Mouse (Mus musculus) 3T3-L1 (cell line): ENCODE data around the gene Dmc1.
A peak's percentile ranks its signal among the peaks of the same experiment; 100 is the strongest.

Experiments used
- DNase-seq: peaks from one replicate; pipeline ENCODE4 v3.0.0-alpha.2; 2015; ENCODE audit warnings: low read depth, low spot score

The Dmc1 gene

GRCm38 (mm10) chr15:79562417-79562816 lies 42.5 kb downstream of the Dmc1 start:
- no peak for DNase-seq

GRCm38 (mm10) chr15:79559649-79560048 lies 45.3 kb downstream of the Dmc1 start:
- DNase-seq, result no peak

GRCm38 (mm10) chr15:79552566-79552965 lies 52.3 kb downstream of the Dmc1 start:
- no peak for DNase-seq

GRCm38 (mm10) chr15:79548226-79548625 lies 56.7 kb downstream of the Dmc1 start:
- no peak for DNase-seq

- no peak for DNase-seq
These were observed 57.6 kb downstream of the Dmc1 start for GRCm38 (mm10) chr15:79547289-79547820.

- DNase-seq, result peak; percentile 93
These were observed 58.3 kb downstream of the Dmc1 start, which contains the start of gene Ddx17 for GRCm38 (mm10) chr15:79546410-79547288. Ddx17 (minus strand) TSS chr15:79546741.

- peak; percentile 50 for DNase-seq
These were observed 58.9 kb downstream of the Dmc1 start for GRCm38 (mm10) chr15:79545921-79546399.

GRCm38 (mm10) chr15:79545496-79545895 lies 59.4 kb downstream of the Dmc1 start:
- DNase-seq, result peak; percentile 40

- DNase-seq, result no peak
These were observed 60.9 kb downstream of the Dmc1 start for GRCm38 (mm10) chr15:79543968-79544367.

- no peak for DNase-seq
These were observed 71.1 kb downstream of the Dmc1 start for GRCm38 (mm10) chr15:79533796-79534195.

- peak; percentile 51 for DNase-seq
These were observed 75.0 kb downstream of the Dmc1 start for GRCm38 (mm10) chr15:79529935-79530334.

GRCm38 (mm10) chr15:79527991-79528639 lies 76.8 kb downstream of the Dmc1 start:
- peak; percentile 51 for DNase-seq

- DNase-seq, result no peak
These were observed 77.7 kb downstream of the Dmc1 start for GRCm38 (mm10) chr15:79527192-79527591.

GRCm38 (mm10) chr15:79525979-79526768 lies 78.7 kb downstream of the Dmc1 start:
- no peak for DNase-seq

GRCm38 (mm10) chr15:79525564-79525963 lies 79.3 kb downstream of the Dmc1 start:
- no peak for DNase-seq

- no peak for DNase-seq
These were observed 85.3 kb downstream of the Dmc1 start for GRCm38 (mm10) chr15:79519400-79520220.

- DNase-seq, result no peak
These were observed 86.3 kb downstream of the Dmc1 start for GRCm38 (mm10) chr15:79518571-79518970.

GRCm38 (mm10) chr15:79517710-79518109 lies 87.2 kb downstream of the Dmc1 start:
- DNase-seq, result no peak

- DNase-seq, result peak; percentile 87
These were observed 88.5 kb downstream of the Dmc1 start, which contains the start of gene Kdelr3 for GRCm38 (mm10) chr15:79516171-79517096. Kdelr3 (plus strand) TSS chr15:79516411.
